Mouse (Mus musculus) neutrophil, adult 65 days (primary cell): ENCODE data around the gene Rrm1. TPM values are rescaled to one million over a fixed set of nuclear protein-coding genes. Genes with fewer than 3 reads are reported as not detected.

ENCODE experiments used
- total RNA-seq: library from RNA; stranded (reverse); gene quantifications from 2 replicates; pipeline ENCODE4 v1.2.4, GENCODE M21; 2023

Gene Rrm1
- 66.2 and 90.8 TPM in 2 replicates for total RNA-seq

DNA sequence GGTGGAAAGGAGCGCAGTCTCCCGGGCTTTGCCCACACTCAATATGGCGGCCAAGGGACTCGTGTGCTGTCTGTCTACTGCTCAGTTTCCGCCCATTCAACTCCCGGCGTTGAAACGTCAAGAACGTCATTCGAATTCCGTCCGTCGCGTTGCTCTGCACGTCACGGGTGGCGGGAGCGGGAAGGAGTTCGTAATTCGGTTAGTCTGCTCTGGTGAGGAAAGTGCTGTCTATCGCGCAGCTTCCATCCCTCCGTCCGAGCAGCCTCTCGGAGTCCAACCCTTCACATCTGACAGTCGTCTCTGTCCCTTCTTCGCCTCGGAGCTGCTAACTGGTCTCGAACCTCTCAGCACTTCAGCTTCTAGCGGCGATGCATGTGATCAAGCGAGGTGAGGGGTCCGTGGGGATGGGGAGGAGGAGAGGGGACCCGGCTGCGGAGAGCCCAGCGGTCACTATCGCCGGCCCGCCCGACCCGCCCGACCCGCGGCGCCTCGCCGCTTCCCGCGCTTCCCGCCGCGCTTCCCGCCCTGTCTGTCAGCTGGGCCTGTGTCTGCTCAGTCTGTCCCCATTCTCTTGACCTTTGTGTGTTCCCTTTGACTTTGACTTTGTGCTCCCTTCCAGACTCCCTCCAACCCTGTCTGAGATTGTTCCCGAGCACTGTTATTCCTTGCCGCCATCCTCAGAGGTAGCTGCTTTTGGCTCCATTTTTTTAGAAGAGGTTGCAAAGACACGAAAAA lies at the start of gene Rrm1:
Gene Rrm1, plus strand, starts transcription at position 39 of the 735 bp plus-strand sequence.

DNA sequence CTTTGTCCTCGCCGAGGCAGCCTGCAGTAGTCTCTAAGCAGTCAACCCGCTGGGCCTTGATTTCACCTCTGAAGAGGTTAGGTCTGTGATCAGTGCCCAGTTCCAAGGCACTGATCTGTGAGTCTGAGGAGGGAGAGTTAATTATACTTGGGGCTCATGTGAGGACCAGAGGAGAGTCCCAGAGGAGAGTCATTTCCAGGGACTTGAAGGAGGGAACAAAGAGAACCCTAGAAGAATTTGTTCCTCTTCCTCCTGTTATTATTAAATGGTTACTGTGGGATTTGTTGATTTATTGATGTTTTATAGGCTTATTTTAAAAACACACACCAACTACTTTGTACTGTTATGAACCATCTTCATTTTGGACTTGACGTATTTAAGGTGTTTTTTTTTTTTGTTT lies 40.1 kb downstream of the Rrm1 start, which contains the start of gene Olfr543:
Gene Olfr543, minus strand, starts transcription at position 101 of the 400 bp plus-strand sequence.

DNA sequence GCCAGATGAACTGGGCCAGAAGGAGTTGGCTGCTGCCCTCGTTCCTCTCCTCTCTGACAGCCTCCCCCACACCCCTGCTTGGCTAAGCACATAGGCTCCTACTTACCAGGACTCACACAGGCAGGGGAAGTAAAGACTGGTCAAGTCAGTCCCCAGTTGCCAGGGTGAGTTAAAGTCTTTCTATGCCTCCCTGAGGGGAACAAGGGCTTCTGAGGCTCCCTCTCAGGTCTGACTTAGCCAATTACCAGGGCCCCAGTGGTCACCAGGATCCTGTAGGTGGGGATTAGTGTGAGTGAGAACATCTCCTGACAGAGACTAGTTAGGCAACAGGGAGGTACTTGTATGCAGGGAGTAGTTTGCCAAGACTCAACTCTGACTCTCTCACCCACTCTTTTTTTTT lies 46.7 kb downstream of the Rrm1 start, which contains the start of gene Olfr544:
Gene Olfr544, minus strand, starts transcription at position 153 of the 400 bp plus-strand sequence.

GRCm38 (mm10) chr7:102499473-102499872 lies 58.0 kb downstream of the Rrm1 start, which contains the start of gene Olfr545:
Olfr545 (minus strand) TSS chr7:102499573.

Other genes starting within 250 kb of the Rrm1 start
- 69.7 and 84.9 TPM in 2 replicates for gene Nup98, start 231.5 kb upstream of the Rrm1 start, total RNA-seq
- gene Pgap2, start 231.5 kb upstream of the Rrm1 start, total RNA-seq: 34.8 and 40.8 TPM in 2 replicates
- gene Rhog, start 185.6 kb upstream of the Rrm1 start, total RNA-seq: 459 and 512 TPM in 2 replicates
- gene Stim1, start 173.9 kb upstream of the Rrm1 start, total RNA-seq: 90.5 and 118 TPM in 2 replicates
- gene Olfr543, start 40.0 kb downstream of the Rrm1 start, total RNA-seq: not detected in 2 replicates
- gene Olfr544, start 46.6 kb downstream of the Rrm1 start, total RNA-seq: not detected in 2 replicates
- gene Olfr545, start 57.9 kb downstream of the Rrm1 start, total RNA-seq: not detected in 2 replicates
- not detected in 2 replicates for gene Olfr547, start 93.1 kb downstream of the Rrm1 start, total RNA-seq
- gene Olfr548-ps1, start 99.2 kb downstream of the Rrm1 start, total RNA-seq: not detected in 2 replicates
- not detected in 2 replicates for gene Olfr549, start 108.2 kb downstream of the Rrm1 start, total RNA-seq
- gene Trim21, start 123.8 kb downstream of the Rrm1 start, total RNA-seq: 15.1 and 20.6 TPM in 2 replicates
- gene Olfr550, start 129.7 kb downstream of the Rrm1 start, total RNA-seq: not detected in 2 replicates
- gene Olfr551, start 150.2 kb downstream of the Rrm1 start, total RNA-seq: not detected in 2 replicates
- gene Olfr552, start 156.1 kb downstream of the Rrm1 start, total RNA-seq: 0.19 TPM in 1 of 2 replicates, not detected in the other
- not detected in 2 replicates for gene Olfr553, start 176.5 kb downstream of the Rrm1 start, total RNA-seq
- gene Olfr554, start 196.7 kb downstream of the Rrm1 start, total RNA-seq: not detected in 2 replicates
- gene Olfr555, start 217.1 kb downstream of the Rrm1 start, total RNA-seq: not detected in 2 replicates
- not detected in 2 replicates for gene Olfr556, start 223.2 kb downstream of the Rrm1 start, total RNA-seq
- 2.0 and 2.8 TPM in 2 replicates for gene Trim68, start 245.6 kb downstream of the Rrm1 start, total RNA-seq